Mouse (Mus musculus): ENCODE measurements around the gene Prnp.

- TF ChIP-seq CTCF (IDR thresholded peaks at IDR 0.05; ENCODE audit: low read depth) (no peak), EP300 (optimal IDR thresholded peaks at IDR 0.05) (no peak)
These were observed 4.0 kb upstream of the Prnp start for GRCm38 (mm10) chr2:131905776-131906175.

All from stomach, postnatal 0 days (tissue).